Comparison of ENCODE assay signal across 23 mouse cellular contexts in genomic region chr8:104123080-104123657, GRCm38 (mm10). TPM values are rescaled to one million over a fixed set of nuclear protein-coding genes. Genes with fewer than 3 reads are reported as not detected.
A peak's percentile ranks its signal among the peaks of the same experiment; 100 is the strongest.
DNase-seq lines count a peak whose midpoint lies in the region; ATAC-seq and TF ChIP-seq lines count a peak whose summit lies in the region.
"Had no signal": no experiment of that assay in that cellular context is flagged by ENCODE, and none has a peak within 500 bp of the region (broad histone marks: within the 10 kb centered on the region; RNA-seq: fewer than 3 reads in every experiment).

No protein-coding gene starts in this region.

- no peaks in the 10 kb centered on the region for H3K27me3 ChIP-seq in hindbrain, postnatal 0 days (ENCODE audit: insufficient read depth, low read length)
- no peaks in the 10 kb centered on the region for H3K27me3 ChIP-seq in hindbrain, embryonic 10.5 days (ENCODE audit: insufficient read depth, poor library complexity, severe bottlenecking)
- no peaks in the 10 kb centered on the region for H3K27me3 ChIP-seq in kidney, embryonic 15.5 days
- no peaks in the 10 kb centered on the region for H3K27me3 ChIP-seq in kidney, postnatal 0 days (ENCODE audit: insufficient read depth, low read length)
- H3K27me3 ChIP-seq: embryonic facial prominence, embryonic 13.5 days; embryonic facial prominence, embryonic 15.5 days; forebrain, embryonic 12.5 days had no signal

- H3K9me3 ChIP-seq in hindbrain, postnatal 0 days (ENCODE audit: low read length) = no peaks in the 10 kb centered on the region
- no peaks in the 10 kb centered on the region for H3K9me3 ChIP-seq in hindbrain, embryonic 10.5 days
- H3K9me3 ChIP-seq in kidney, embryonic 15.5 days (replicated peaks) = no peaks in the 10 kb centered on the region
- no peaks in the 10 kb centered on the region for H3K9me3 ChIP-seq in kidney, postnatal 0 days (replicated peaks; ENCODE audit: low read length)
- H3K9me3 ChIP-seq: embryonic facial prominence, embryonic 13.5 days; embryonic facial prominence, embryonic 15.5 days; forebrain, embryonic 10.5 days; forebrain, embryonic 12.5 days had no signal

- no peaks in the 10 kb centered on the region for H3K36me3 ChIP-seq in hindbrain, postnatal 0 days (ENCODE audit: insufficient read depth, low read length)
- no peaks in the 10 kb centered on the region for H3K36me3 ChIP-seq in hindbrain, embryonic 10.5 days
- no peaks in the 10 kb centered on the region for H3K36me3 ChIP-seq in kidney, embryonic 15.5 days
- no peaks in the 10 kb centered on the region for H3K36me3 ChIP-seq in kidney, postnatal 0 days (ENCODE audit: insufficient read depth, low read length)
- H3K36me3 ChIP-seq: embryonic facial prominence, embryonic 13.5 days; embryonic facial prominence, embryonic 15.5 days; forebrain, embryonic 10.5 days; forebrain, embryonic 12.5 days had no signal

- H3K4me3 ChIP-seq in hindbrain, postnatal 0 days (ENCODE audit: low read length) = no peak overlapping the region
- no peak overlapping the region for H3K4me3 ChIP-seq in hindbrain, embryonic 10.5 days
- no peak overlapping the region for H3K4me3 ChIP-seq in kidney, embryonic 15.5 days (replicated peaks)
- H3K4me3 ChIP-seq in kidney, postnatal 0 days (replicated peaks; ENCODE audit: low read depth, low read length) = no peak overlapping the region
- H3K4me3 ChIP-seq: embryonic facial prominence, embryonic 13.5 days; embryonic facial prominence, embryonic 15.5 days; erythroblast, embryonic 14.5 days; forebrain, embryonic 10.5 days; forebrain, embryonic 12.5 days had no signal

- peak; percentile 20 for DNase-seq in hindbrain, postnatal 0 days (ENCODE audit: low spot score)
- no peak for DNase-seq in hindbrain, embryonic 10.5 days (ENCODE audit: low spot score)
- DNase-seq in kidney, adult 11 months = no peak
- DNase-seq in kidney, postnatal 0 days (ENCODE audit: low spot score) = peak; percentile 57
- DNase-seq in kidney, postnatal 10 days = no peak
- DNase-seq: adrenal gland, adult 2 months; adrenal gland, postnatal 10 days; adrenal gland, postnatal 25 days; cerebellum, adult 11-12 months; cerebellum, adult 2 months; cerebellum, adult 9-10 months; cerebellum, postnatal 36 days; embryo, embryonic 11 days had no signal

- no peak overlapping the region for H3K9ac ChIP-seq in hindbrain, postnatal 0 days (replicated peaks; ENCODE audit: low read length)
- no peak overlapping the region for H3K9ac ChIP-seq in kidney, embryonic 15.5 days
- no peak overlapping the region for H3K9ac ChIP-seq in kidney, postnatal 0 days (ENCODE audit: low read depth, low read length)
- H3K9ac ChIP-seq: embryonic facial prominence, embryonic 13.5 days; embryonic facial prominence, embryonic 15.5 days; forebrain, embryonic 12.5 days had no signal

- no peak for TF ChIP-seq CTCF in hindbrain, postnatal 0 days (IDR thresholded peaks at IDR 0.05; ENCODE audit: low read depth)
- no peak for TF ChIP-seq CTCF in kidney, postnatal 0 days (IDR thresholded peaks at IDR 0.05; ENCODE audit: low read depth)

- no peaks in the 10 kb centered on the region for H3K4me1 ChIP-seq in hindbrain, postnatal 0 days (ENCODE audit: insufficient read depth, low read length)
- H3K4me1 ChIP-seq in hindbrain, embryonic 10.5 days (replicated peaks) = no peaks in the 10 kb centered on the region
- no peaks in the 10 kb centered on the region for H3K4me1 ChIP-seq in kidney, embryonic 15.5 days
- no peaks in the 10 kb centered on the region for H3K4me1 ChIP-seq in kidney, postnatal 0 days (replicated peaks; ENCODE audit: insufficient read depth, low read length)
- H3K4me1 ChIP-seq: embryonic facial prominence, embryonic 13.5 days; embryonic facial prominence, embryonic 15.5 days; forebrain, embryonic 10.5 days; forebrain, embryonic 12.5 days had no signal

- ATAC-seq in hindbrain, postnatal 0 days = peak; percentile 51; the same call in 1 of the 2 replicates
- ATAC-seq in kidney, embryonic 15.5 days (replicated peaks; ENCODE audit: low FRiP score) = peak; percentile 79
- no peak; the same call in 1 of the 2 replicates for ATAC-seq in kidney, postnatal 0 days (replicated peaks; ENCODE audit: low FRiP score, low read depth)
- ATAC-seq: forebrain, embryonic 14.5 days; forebrain, embryonic 16.5 days had no signal

- 89% methylated on average over 2 of the region's 2 CpGs for WGBS in hindbrain, postnatal 0 days
- 88% methylated on average over 2 of the region's 2 CpGs for WGBS in hindbrain, embryonic 10.5 days
- WGBS in kidney, embryonic 15.5 days = 52% methylated on average over 2 of the region's 2 CpGs
- 44% methylated on average over 2 of the region's 2 CpGs for WGBS in kidney, postnatal 0 days

- H3K27ac ChIP-seq in hindbrain, postnatal 0 days = no peak overlapping the region
- no peak overlapping the region for H3K27ac ChIP-seq in hindbrain, embryonic 10.5 days
- no peak overlapping the region for H3K27ac ChIP-seq in kidney, embryonic 15.5 days
- H3K27ac ChIP-seq in kidney, postnatal 0 days = no peak overlapping the region
- H3K27ac ChIP-seq: embryonic facial prominence, embryonic 13.5 days; embryonic facial prominence, embryonic 15.5 days; forebrain, embryonic 10.5 days; forebrain, embryonic 12.5 days had no signal

- no peak overlapping the region for H3K4me2 ChIP-seq in hindbrain, postnatal 0 days (ENCODE audit: low read depth, low read length)
- H3K4me2 ChIP-seq in kidney, embryonic 15.5 days = no peak overlapping the region
- no peak overlapping the region for H3K4me2 ChIP-seq in kidney, postnatal 0 days (ENCODE audit: low read length)
- H3K4me2 ChIP-seq: embryonic facial prominence, embryonic 13.5 days; embryonic facial prominence, embryonic 15.5 days; forebrain, embryonic 12.5 days had no signal

RNA-seq across cellular contexts. Expression of gene Cdh5, which starts 21.7 kb away (rescaled TPM):
- total RNA-seq in hindbrain, postnatal 0 days (2014; rRNA removed) = 18.3 and 19.7 TPM in 2 replicates
- 8.4 and 8.9 TPM in 2 replicates for polyA plus RNA-seq in hindbrain, postnatal 0 days (2015; fragmentation: Nextera tagmentation; extraction: Ambion mirVana)
- polyA plus RNA-seq in hindbrain, embryonic 10.5 days (2016; fragmentation: Nextera tagmentation; extraction: Ambion mirVana) = 13.2 and 14.6 TPM in 2 replicates
- 35.9 and 38.3 TPM in 2 replicates for polyA plus RNA-seq in kidney, embryonic 15.5 days (2015; fragmentation: Nextera tagmentation; extraction: Ambion mirVana)
- polyA plus RNA-seq in kidney, postnatal 0 days (2015; fragmentation: Nextera tagmentation; extraction: Ambion mirVana) = 33.4 and 35.9 TPM in 2 replicates
- total RNA-seq: common myeloid progenitor, adult 5-6 weeks; MEL had no signal

RNA-seq across cellular contexts. Expression of gene Bean1, which starts 47.1 kb away (rescaled TPM):
- total RNA-seq in hindbrain, postnatal 0 days (2014; rRNA removed) = 32.5 and 33.3 TPM in 2 replicates
- polyA plus RNA-seq in hindbrain, postnatal 0 days (2015; fragmentation: Nextera tagmentation; extraction: Ambion mirVana) = 8.3 and 9.2 TPM in 2 replicates
- 0.15 and 0.85 TPM in 2 replicates for polyA plus RNA-seq in hindbrain, embryonic 10.5 days (2016; fragmentation: Nextera tagmentation; extraction: Ambion mirVana)
- 2.1 and 2.4 TPM in 2 replicates for polyA plus RNA-seq in kidney, embryonic 15.5 days (2015; fragmentation: Nextera tagmentation; extraction: Ambion mirVana)
- polyA plus RNA-seq in kidney, postnatal 0 days (2015; fragmentation: Nextera tagmentation; extraction: Ambion mirVana) = 2.1 TPM in 2 replicates
- total RNA-seq: common myeloid progenitor, adult 5-6 weeks; MEL had no signal
- polyA plus RNA-seq: erythroblast, embryonic 14.5 days had no signal

Comparison
In these comparisons a context has a peak if more than half of its experiments do, and no peak if none do; other contexts are left out.
1. DNase-seq: peak in hindbrain, postnatal 0 days (single experiment) and kidney, postnatal 0 days (single experiment); none in hindbrain, embryonic 10.5 days (single experiment), kidney, adult 11 months (single experiment) and kidney, postnatal 10 days (single experiment).